Mouse (Mus musculus): Measurements from ENCODE around the gene Hoxd4. TPM values are rescaled to one million over a fixed set of nuclear protein-coding genes. Genes with fewer than 3 reads are reported as not detected.

Hoxd4 gene
- total RNA-seq, 4 experiments from 2014 or later, result 1.1 to 1.9 (median 1.5) TPM

- DNase-seq (ENCODE audit: low spot score in 2 of 2), result no peak
These were observed 6.7 kb upstream of the Hoxd4 start for GRCm38 (mm10) chr2:74704999-74705466.

GRCm38 (mm10) chr2:74705467-74706089, 6.2 kb upstream of the Hoxd4 start:
- no peak for DNase-seq (ENCODE audit: low spot score in 2 of 2)

GRCm38 (mm10) chr2:74706393-74706960, 5.3 kb upstream of the Hoxd4 start:
- DNase-seq (ENCODE audit: low spot score in 2 of 2), result no peak

GRCm38 (mm10) chr2:74707599-74707998, 4.1 kb upstream of the Hoxd4 start:
- no peak for DNase-seq (ENCODE audit: low spot score in 2 of 2)

- no peak for DNase-seq (ENCODE audit: low spot score in 2 of 2)
These were observed 3.1 kb upstream of the Hoxd4 start for GRCm38 (mm10) chr2:74708676-74709075.

GRCm38 (mm10) chr2:74709465-74710419, 2.0 kb upstream of the Hoxd4 start:
- no peak for DNase-seq (ENCODE audit: low spot score in 2 of 2)

- no peak for DNase-seq (ENCODE audit: low spot score in 2 of 2)
These were observed 693 bp upstream of the Hoxd4 start for GRCm38 (mm10) chr2:74710929-74711543.

- no peak for DNase-seq (ENCODE audit: low spot score in 2 of 2)
These were observed 1.8 kb downstream of the Hoxd4 start for GRCm38 (mm10) chr2:74713239-74714150.

GRCm38 (mm10) chr2:74714156-74714789, 2.5 kb downstream of the Hoxd4 start:
- no peak for DNase-seq (ENCODE audit: low spot score in 2 of 2)

- DNase-seq (ENCODE audit: low spot score in 2 of 2), result no peak
These were observed 3.2 kb downstream of the Hoxd4 start for GRCm38 (mm10) chr2:74714881-74715280.

- DNase-seq (ENCODE audit: low spot score in 2 of 2), result peak; percentile 72 to 79
These were observed 3.9 kb downstream of the Hoxd4 start for GRCm38 (mm10) chr2:74715504-74716241.

GRCm38 (mm10) chr2:74720384-74720783, 8.7 kb downstream of the Hoxd4 start:
- DNase-seq (ENCODE audit: low spot score in 2 of 2), result no peak

GRCm38 (mm10) chr2:74720955-74721491, 9.3 kb downstream of the Hoxd4 start:
- no peak for DNase-seq (ENCODE audit: low spot score in 2 of 2)

- no peak for DNase-seq (ENCODE audit: low spot score in 2 of 2)
These were observed 10.2 kb downstream of the Hoxd4 start for GRCm38 (mm10) chr2:74721882-74722281.

- DNase-seq (ENCODE audit: low spot score in 2 of 2), result no peak
These were observed 11.2 kb downstream of the Hoxd4 start for GRCm38 (mm10) chr2:74722949-74723348.

- DNase-seq (ENCODE audit: low spot score in 2 of 2), result no peak
These were observed 12.7 kb downstream of the Hoxd4 start for GRCm38 (mm10) chr2:74724244-74725015.

- no peak for DNase-seq (ENCODE audit: low spot score in 2 of 2)
These were observed 13.4 kb downstream of the Hoxd4 start for GRCm38 (mm10) chr2:74725171-74725570.

- DNase-seq (ENCODE audit: low spot score in 2 of 2), result no peak
These were observed 14.8 kb downstream of the Hoxd4 start, which contains the start of gene Gm28230 for GRCm38 (mm10) chr2:74726551-74726950. Gm28230 (plus strand) TSS chr2:74726728.

Measured in gastrocnemius, adult 8-10 months (tissue).